Mouse (Mus musculus) CH12.LX (cell line): ENCODE data around the gene Best3. TPM values are rescaled to one million over a fixed set of nuclear protein-coding genes. Genes with fewer than 3 reads are reported as not detected.

ENCODE experiments used
- DNase-seq: peaks from one replicate; pipeline ENCODE4 v3.0.0-alpha.2; 2013; ENCODE audit errors: extremely low read depth
- H3K27ac ChIP-seq: 2 replicates; pipeline ENCODE4 v1.5.1; 2012; ENCODE audit warnings: low read depth, mild to moderate bottlenecking, control low read depth, moderate library complexity; ENCODE audit not compliant: insufficient read depth
- H3K27me3 ChIP-seq: replicated peaks from 2 replicates; pipeline ENCODE3; 2012; ENCODE audit warnings: inconsistent platforms
- H3K36me3 ChIP-seq, 2 experiments: replicated peaks in 1 of 2; 2 replicates each; pipeline versions ENCODE3 to v1.6.1; 2012; ENCODE audit warnings: inconsistent platforms in 1 of 2, low read length in 1 of 2, mild to moderate bottlenecking in 1 of 2, mixed read lengths in 1 of 2, moderate library complexity in 1 of 2; ENCODE audit not compliant: control insufficient read depth in 1 of 2, insufficient read depth in 1 of 2
- H3K4me1 ChIP-seq, 2 experiments: 2 replicates each; pipeline ENCODE4 v1.6.1; 2012; ENCODE audit warnings: inconsistent platforms in 1 of 2, moderate library complexity in 1 of 2; ENCODE audit not compliant: insufficient read depth in 2 of 2, control insufficient read depth in 1 of 2
- H3K4me2 ChIP-seq: 2 replicates; pipeline ENCODE4 v1.6.1; 2012; ENCODE audit warnings: low read depth, mild to moderate bottlenecking, control low read depth; ENCODE audit not compliant: poor library complexity, insufficient read depth, severe bottlenecking
- H3K4me3 ChIP-seq, 3 experiments: fragments of 150-350 bp in 1 of 3; sonication (generic) in 1 of 3; replicated peaks in 1 of 3; 2 replicates each; pipeline versions ENCODE3 to v1.5.1; 2011 to 2012; ENCODE audit warnings: low read depth in 2 of 3, low read length in 2 of 3, mild to moderate bottlenecking in 2 of 3, moderate library complexity in 2 of 3, control low read depth in 1 of 3, improper control_type of control experiment in 1 of 3, inconsistent platforms in 1 of 3, mixed read lengths in 1 of 3; ENCODE audit not compliant: poor library complexity in 1 of 3
- H3K79me2 ChIP-seq: replicated peaks from 2 replicates; pipeline ENCODE4 v1.6.1; 2012; ENCODE audit warnings: mild to moderate bottlenecking, moderate library complexity; ENCODE audit not compliant: control insufficient read depth, poor library complexity, insufficient read depth, severe bottlenecking; ENCODE audit errors: extremely low read depth
- H3K9ac ChIP-seq: 2 replicates; pipeline ENCODE4 v1.6.1; 2012; ENCODE audit warnings: low read depth, mild to moderate bottlenecking, control low read depth, moderate library complexity; ENCODE audit not compliant: insufficient read depth
- H3K9me3 ChIP-seq: replicated peaks from 2 replicates; pipeline ENCODE3; 2012; ENCODE audit warnings: low read length, inconsistent platforms, mixed read lengths
- BHLHE40 ChIP-seq: IDR thresholded peaks from 2 replicates; pipeline ENCODE4 v1.6.1; 2011; ENCODE audit warnings: mild to moderate bottlenecking, low read depth, low read length, improper control_type of control experiment
- ETS1 ChIP-seq: conservative IDR thresholded peaks from 2 replicates; pipeline ENCODE4 v1.6.1; 2012; ENCODE audit warnings: low read depth, mild to moderate bottlenecking, inconsistent platforms, low read length, improper control_type of control experiment, moderate library complexity
- GABPA ChIP-seq: IDR thresholded peaks from 2 replicates; pipeline ENCODE4 v1.6.1; 2012; ENCODE audit warnings: low read depth, low read length, improper control_type of control experiment, inconsistent platforms; ENCODE audit not compliant: insufficient replicate concordance
- JUND ChIP-seq: conservative IDR thresholded peaks from 2 replicates; pipeline ENCODE4 v1.6.1; 2011; ENCODE audit warnings: low read depth, low read length, improper control_type of control experiment
- KAT2A ChIP-seq: IDR thresholded peaks from 2 replicates; pipeline ENCODE4 v1.6.1; 2012; ENCODE audit warnings: low read length, improper control_type of control experiment, inconsistent platforms; ENCODE audit not compliant: insufficient replicate concordance
- MAFK ChIP-seq: IDR thresholded peaks from 2 replicates; pipeline ENCODE4 v1.6.1; 2011; ENCODE audit warnings: low read length, improper control_type of control experiment; ENCODE audit not compliant: insufficient replicate concordance
- MAZ ChIP-seq: IDR thresholded peaks from 2 replicates; pipeline ENCODE4 v1.6.1; 2012; ENCODE audit warnings: low read depth, mild to moderate bottlenecking, inconsistent platforms, low read length, improper control_type of control experiment, moderate library complexity
- POLR2A ChIP-seq: IDR thresholded peaks from 2 replicates; pipeline ENCODE4 v1.6.1; 2011; ENCODE audit warnings: low read depth, mild to moderate bottlenecking, improper control_type of control experiment, low read length
- POLR2AphosphoS2 ChIP-seq: IDR thresholded peaks from 2 replicates; pipeline ENCODE4 v1.6.1; 2011; ENCODE audit warnings: low read depth, low read length, improper control_type of control experiment
- SIN3A ChIP-seq: IDR thresholded peaks from 2 replicates; pipeline ENCODE4 v1.6.1; 2012; ENCODE audit warnings: low read length, improper control_type of control experiment, inconsistent platforms
- SMC3 ChIP-seq: IDR thresholded peaks from 2 replicates; pipeline ENCODE4 v1.6.1; 2011; ENCODE audit warnings: low read depth, low read length, improper control_type of control experiment
- USF2 ChIP-seq: conservative IDR thresholded peaks from 2 replicates; pipeline ENCODE4 v1.6.1; 2011; ENCODE audit warnings: low read depth, low read length, improper control_type of control experiment
- ZC3H11A ChIP-seq: IDR thresholded peaks from 2 replicates; pipeline ENCODE4 v1.6.1; 2012; ENCODE audit warnings: low read depth, mild to moderate bottlenecking, inconsistent platforms, low read length, improper control_type of control experiment
- ZMIZ1 ChIP-seq: IDR thresholded peaks from 2 replicates; pipeline ENCODE4 v1.6.1; 2012; ENCODE audit warnings: low read depth, mild to moderate bottlenecking, inconsistent platforms, low read length, improper control_type of control experiment
- ZNF384 ChIP-seq: IDR thresholded peaks from 2 replicates; pipeline ENCODE4 v1.6.1; 2012; ENCODE audit warnings: low read depth, low read length, improper control_type of control experiment, inconsistent platforms
- dilution Hi-C: fragments of 300-500 bp; cut with MboI; formaldehyde crosslinking; loops from 2 replicates; pipeline ENCODE4 v1.14.3; 2020; ENCODE audit warnings: low sequenced_read_pairs; ENCODE audit not compliant: extremely low pct_unique_long_range_greater_than_20kb, extremely low pct_ligation_motif_present
- in situ Hi-C: fragments of 300-500 bp; cut with MboI; formaldehyde crosslinking; loops from 3 replicates; pipeline ENCODE4 v1.14.3; 2019; ENCODE audit warnings: low sequenced_read_pairs, low pct_ligation_motif_present, low pct_unique_long_range_greater_than_20kb, mixed read lengths
- polyA plus RNA-seq: library from polyadenylated mRNA; unstranded; fragments of >175 nt; gene quantifications from 2 replicates; pipeline ENCODE4 v1.2.1, GENCODE M21; 2012; ENCODE audit warnings: low read depth; ENCODE audit not compliant: insufficient read length
- total RNA-seq, 2 experiments: library from RNA; depleted of rRNA; stranded (reverse); fragments of 300-350 nt in 1 of 2; fragments of >200 nt in 1 of 2; gene quantifications; 2 replicates each; pipeline ENCODE4 v1.2.3; 2012 to 2014

Best3 gene
- total and polyA plus RNA-seq, 3 experiments = not detected

DNA sequence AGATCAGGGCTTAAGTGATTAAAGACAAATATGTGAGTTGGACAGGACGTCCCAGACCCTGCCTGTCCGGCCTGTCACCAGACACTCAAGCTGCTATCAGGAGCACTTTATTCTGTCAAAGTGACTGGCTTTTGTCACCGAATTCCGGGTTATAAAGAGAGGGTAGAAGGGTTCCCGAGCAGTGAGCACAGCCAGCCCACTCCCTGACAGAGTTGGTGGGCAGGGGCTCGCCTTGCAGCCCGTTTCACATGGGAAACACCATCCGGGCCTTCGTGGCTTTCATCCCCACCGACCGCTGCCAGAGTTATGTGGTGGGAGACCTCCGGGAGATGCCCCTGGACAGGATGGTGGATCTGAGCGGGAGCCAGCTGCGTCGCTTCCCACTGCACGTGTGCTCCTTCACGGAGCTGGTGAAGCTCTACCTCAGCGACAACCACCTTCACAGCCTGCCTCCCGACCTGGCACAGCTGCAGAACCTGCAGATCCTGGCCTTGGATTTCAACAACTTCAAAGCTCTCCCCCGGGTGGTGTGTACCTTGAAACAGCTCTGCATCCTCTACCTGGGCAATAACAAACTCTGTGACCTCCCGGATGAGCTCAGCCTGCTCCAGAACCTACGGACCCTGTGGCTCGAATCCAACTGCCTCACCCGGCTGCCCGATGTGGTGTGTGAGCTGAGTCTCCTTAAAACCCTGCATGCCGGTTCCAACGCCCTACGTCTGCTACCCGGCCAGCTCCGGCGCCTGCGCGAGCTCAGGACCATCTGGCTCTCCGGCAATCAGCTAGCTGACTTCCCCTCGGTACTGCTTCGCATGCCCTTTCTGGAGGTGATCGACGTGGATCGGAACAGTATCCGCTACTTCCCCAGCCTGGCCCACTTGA lies 59.3 kb downstream of the Best3 start, which contains the start of gene Lrrc10:
Gene Lrrc10 (plus strand): TSS at position 167 of the 882 bp plus-strand sequence.
- Histone ChIP-seq H3K27me3 (no peaks in the 10 kb centered on the region), H3K9ac (no peak within 1 kb of the TSS), H3K4me1 (no peaks in the 10 kb centered on the region), H3K79me2 (no peaks in the 10 kb centered on the region), H3K9me3 (no peaks in the 10 kb centered on the region), H3K4me2 (no peak within 1 kb of the TSS), H3K4me3 (no peak within 1 kb of the TSS), H3K27ac (no peak within 1 kb of the TSS), H3K36me3 (peaks cover 13 to 34% of the 10 kb centered on the region in 2 experiments)
- in situ Hi-C loops (loop anchor here (25.0 kb wide), 1 partner anchor 708 kb away; no protein-coding TSS in a partner anchor), dilution Hi-C loops (no loop called here)
- DNase-seq = no peak
- no peak for TF ChIP-seq ETS1
- TF ChIP-seq ZC3H11A = no peak
- TF ChIP-seq JUND = no peak
- no peak for TF ChIP-seq SMC3
- no peak for TF ChIP-seq ZMIZ1
- TF ChIP-seq USF2 = no peak
- TF ChIP-seq POLR2A = no peak
- TF ChIP-seq GABPA = no peak
- TF ChIP-seq BHLHE40 = no peak
- no peak for TF ChIP-seq MAZ
- no peak for TF ChIP-seq MAFK

DNA sequence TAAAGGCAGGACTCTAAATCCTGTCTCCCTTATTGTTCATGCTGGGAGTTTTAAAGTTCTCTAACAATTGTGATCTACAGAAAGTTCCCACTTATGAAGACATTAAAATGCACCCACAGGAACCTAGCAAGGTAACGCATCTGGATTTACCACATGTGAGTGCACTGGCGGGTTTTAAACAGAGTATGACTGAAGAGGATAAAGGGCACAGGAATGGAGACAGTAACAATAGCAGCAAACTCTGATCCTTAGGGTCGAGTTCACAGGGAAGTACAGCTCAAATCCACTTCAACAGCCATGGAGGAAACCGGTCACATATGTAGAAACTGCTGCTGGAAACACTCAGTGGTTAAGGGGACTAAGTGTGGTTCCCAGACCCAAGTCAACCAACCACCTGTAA lies 63.1 kb downstream of the Best3 start:
- in situ Hi-C loops (loop anchor here (25.0 kb wide), 1 partner anchor 712 kb away; no protein-coding TSS in a partner anchor), dilution Hi-C loops (no loop called here)
- H3K4me3 ChIP-seq = no peak overlapping the region
- H3K4me2 ChIP-seq = no peak overlapping the region
- TF ChIP-seq SIN3A (no peak), ZNF384 (no peak), POLR2AphosphoS2 (peak; percentile 90), POLR2A (0 out of 2 replicates have a peak, but pooled peaks have one; percentile 6), USF2 (no peak), SMC3 (no peak), KAT2A (no peak), ETS1 (no peak), ZMIZ1 (0 out of 2 replicates have a peak, but pooled peaks have one; percentile 16)
- no peaks in the 10 kb centered on the region for H3K9me3 ChIP-seq
- no peak overlapping the region for H3K27ac ChIP-seq
- no peaks in the 10 kb centered on the region for H3K4me1 ChIP-seq
- H3K9ac ChIP-seq = no peak overlapping the region
- H3K36me3 ChIP-seq = peaks cover 44 to 73% of the 10 kb centered on the region in 2 experiments
- H3K79me2 ChIP-seq = peaks cover 2% of the 10 kb centered on the region; the same call in 1 of the 2 replicates
- DNase-seq = no peak
- H3K27me3 ChIP-seq = no peaks in the 10 kb centered on the region
